Mouse (Mus musculus): ENCODE data around the gene Kif27.

Kif27 gene

DNA sequence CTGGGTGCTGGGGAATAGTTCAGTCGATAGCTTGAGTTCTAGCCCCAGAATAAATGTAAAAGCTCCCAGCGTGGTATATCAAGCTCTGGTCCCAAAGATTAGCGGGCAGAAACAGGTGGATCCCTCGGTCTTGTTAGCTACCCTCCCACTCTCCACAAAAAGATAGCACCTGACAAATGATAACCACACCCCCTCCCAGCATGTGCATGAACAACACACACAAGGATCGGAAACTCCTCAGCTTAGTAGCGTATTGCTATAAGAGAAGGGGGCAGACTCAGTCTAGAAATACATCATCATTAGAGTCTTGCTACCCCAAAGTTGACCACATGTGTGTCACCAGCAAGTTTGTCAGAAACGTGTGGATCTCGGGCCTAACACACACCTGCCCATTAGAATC is 83.3 kb downstream of the Kif27 start, which contains the start of gene Gkap1:
Gene Gkap1, minus strand, starts transcription at position 101 of the 400 bp plus-strand sequence.
- DNase-seq, result no peak

DNA sequence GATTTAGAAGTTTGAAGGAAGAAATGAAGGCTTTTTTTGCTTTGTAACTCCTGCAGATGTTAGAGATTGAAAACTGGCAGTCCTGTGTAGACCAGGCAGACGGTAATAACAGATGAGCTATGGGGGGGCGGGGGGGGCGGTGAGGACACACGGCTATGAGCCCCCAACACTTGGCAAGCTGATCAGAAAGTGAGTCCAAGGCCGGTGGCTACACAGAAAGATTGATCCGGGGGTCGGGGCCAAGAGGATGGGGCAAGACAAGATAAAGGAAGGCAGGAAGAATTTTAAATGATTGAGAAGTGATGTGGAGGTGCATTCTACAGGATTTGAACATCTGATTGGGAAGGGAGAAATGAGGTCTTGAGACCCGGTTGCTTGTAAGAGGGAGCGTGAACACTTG is 83.8 kb downstream of the Kif27 start:
- DNase-seq, result peak in 1 of 2 experiments; percentile 7

DNA sequence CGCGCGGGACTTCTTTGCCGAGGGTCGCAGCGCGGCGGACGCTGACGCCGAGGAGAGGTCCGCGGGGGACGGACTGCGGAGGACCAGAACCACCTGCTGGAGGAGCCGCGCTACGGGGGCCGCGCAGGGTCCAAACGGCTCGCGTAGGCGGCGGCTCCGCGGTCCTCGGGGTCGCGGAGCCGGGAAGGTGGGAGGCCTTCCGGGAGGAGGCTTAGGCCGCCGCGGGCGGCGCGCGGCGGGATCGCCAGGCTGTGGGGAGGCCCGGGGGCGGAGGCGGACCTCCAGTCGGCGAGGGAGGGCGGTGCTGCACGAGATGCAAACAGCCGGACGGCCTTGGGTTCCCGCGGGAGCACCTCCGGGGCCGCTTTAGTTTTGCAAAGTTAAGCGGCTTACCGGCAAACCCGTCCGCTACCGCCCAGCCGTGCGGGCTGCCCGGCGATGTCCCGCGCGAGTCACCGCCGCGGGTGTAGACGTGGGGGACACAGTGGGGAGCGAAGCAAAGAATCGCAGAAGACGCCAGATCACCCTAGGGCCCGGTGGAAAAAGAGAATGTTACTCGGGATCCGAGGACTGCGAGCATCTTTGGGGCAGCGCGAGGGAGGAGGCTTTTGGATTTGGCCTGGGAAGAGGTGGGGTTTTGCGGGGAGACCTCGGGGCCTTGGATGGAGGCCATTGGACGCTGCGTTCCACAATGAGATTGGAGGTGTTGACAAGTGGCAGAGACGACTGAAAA is 84.5 kb downstream of the Kif27 start:
- DNase-seq, result peak; percentile 60

DNA sequence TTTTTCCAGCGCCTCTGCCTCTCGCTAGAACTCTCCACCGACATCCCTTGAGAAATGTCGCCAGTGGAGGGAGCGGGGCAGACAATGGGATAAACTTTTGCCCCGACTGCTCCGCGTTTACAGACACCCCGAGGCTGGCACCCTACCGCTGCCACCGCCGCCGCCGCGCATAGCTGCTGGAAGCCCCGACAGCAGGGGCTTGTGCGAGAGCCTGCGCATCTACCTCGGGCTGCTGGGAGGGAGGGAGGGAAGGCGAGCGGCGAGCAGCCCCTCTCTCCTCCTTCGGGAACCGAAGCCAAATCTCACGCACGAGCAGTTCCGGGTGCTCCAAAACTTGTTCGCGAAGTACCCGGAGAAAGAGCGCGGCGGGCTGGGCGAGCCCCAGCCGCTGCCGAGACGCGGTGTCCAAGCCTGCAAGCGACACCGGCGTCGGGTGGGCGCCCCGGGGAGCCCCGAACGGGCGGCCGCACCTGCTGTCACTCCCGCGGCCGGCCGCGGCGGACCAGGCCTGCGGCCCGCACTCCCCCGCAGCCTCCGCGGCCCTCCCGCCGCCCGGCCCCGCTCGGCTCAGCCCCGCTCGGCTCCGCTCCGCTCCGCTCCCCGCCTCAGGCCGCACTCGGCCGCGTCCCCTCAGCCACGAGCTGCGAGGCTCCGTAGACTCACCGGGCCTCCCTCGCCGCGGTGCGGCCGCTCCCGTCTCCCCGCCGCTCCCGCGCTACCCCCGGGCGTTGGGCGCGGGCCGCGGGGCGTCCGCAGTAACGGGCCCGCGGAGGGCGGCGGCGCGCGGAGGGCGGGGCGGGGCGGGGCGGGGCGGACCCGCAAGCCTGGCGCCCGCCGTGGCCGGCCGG is 85.3 kb downstream of the Kif27 start:
- peak; percentile 46 to 50 for DNase-seq

DNA sequence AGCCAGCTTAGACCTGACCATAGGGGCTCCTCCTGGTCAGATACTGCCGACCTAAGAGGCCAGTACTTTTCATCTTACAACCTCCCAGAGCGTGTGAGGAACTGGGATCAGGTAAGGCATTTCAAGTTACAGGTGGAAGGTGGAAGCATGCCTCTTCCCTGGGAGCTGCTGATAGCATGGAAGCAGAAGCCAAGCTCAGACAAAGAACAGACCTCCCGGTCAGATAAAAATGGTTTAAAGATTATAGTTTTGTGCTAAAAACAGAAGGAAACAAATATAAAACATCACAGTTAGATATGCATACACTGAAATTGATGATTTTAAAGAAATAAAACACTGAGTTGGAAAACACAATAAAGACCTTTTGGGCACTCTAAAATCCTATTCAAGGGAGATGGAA is 92.1 kb downstream of the Kif27 start:
- DNase-seq, result no peak

DNA sequence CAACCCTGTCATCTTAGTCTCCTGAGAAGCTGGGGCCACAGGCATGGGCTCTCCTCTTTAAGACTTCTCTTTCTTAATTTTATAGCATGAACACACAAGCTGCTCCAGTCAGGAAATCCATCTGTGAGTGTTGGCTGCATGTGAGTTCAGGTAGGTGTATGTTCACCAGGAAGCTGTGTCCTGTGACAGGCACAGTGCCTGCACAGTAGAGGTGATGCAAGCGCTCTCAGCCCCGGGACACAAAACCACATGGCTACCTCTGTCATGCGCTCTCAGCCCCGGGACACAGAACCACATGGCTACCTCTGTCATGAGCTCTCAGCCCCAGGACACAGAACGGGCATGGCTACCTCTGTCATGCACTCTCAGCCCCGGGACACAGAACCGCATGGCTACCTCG is 95.4 kb downstream of the Kif27 start:
- no peak for DNase-seq

DNA sequence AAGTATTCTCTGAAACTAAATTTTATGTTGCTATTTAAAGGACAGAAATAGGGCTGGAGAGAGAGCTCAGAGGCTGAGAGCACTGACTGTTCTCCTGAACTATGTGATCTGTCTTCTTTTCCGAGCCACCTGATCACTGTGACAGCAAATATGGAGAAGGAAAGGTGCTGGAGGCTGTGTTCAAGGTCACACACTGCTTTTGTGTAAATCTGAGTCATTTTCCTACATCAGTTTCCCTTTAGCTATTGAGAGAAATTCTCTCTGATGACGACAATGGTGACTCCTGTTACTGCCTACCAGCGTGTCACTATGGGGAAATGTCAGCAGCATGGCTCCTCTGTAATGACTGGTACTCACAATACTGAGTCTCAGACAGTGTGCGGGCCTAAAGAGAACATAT is 97.2 kb downstream of the Kif27 start:
- DNase-seq, result no peak

DNA sequence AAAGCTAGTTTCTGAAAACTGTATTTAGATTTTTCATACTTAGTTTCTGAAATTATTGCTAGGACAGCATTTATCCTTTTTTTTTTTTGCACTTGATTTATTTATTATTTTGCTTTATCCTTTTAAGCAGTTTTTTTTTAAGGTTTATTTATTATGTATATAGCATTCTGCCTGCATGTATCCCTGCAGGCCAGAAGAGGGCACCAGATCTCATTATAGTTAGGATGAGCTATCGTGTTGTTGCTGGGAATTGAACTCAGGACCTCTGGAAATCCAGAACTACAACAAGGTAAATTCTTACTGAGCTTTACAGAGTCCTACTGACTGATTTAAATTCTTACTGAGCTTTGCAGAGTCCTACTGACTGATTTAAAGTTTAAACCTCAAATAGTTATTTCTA is 105.7 kb downstream of the Kif27 start:
- DNase-seq, result peak; percentile 19 to 32

DNA sequence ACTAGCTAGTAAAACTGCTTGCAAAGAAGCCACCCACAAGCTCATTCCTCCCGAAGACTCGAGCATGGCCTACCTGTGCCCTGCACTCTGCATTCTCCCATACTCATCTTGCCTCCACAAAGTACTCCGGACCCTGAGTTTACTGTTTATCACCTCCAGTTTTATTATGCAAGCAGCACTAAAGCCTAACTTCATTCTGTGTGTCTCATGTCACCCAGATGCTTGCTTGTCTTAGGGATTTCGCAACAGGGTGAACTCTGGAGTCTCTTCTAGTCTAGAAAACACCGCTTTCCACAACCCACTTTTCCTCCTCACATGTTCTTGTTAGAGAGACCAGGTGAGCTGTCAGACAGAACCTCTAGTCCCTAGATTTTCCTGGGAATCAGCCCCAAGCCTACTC is 110.0 kb downstream of the Kif27 start:
- DNase-seq, result no peak
